Mouse (Mus musculus): ENCODE data around the gene Rnf182. TPM values are rescaled to one million over a fixed set of nuclear protein-coding genes. Genes with fewer than 3 reads are reported as not detected.

The Rnf182 gene
- not detected in 2 replicates for total RNA-seq (2017)

DNA sequence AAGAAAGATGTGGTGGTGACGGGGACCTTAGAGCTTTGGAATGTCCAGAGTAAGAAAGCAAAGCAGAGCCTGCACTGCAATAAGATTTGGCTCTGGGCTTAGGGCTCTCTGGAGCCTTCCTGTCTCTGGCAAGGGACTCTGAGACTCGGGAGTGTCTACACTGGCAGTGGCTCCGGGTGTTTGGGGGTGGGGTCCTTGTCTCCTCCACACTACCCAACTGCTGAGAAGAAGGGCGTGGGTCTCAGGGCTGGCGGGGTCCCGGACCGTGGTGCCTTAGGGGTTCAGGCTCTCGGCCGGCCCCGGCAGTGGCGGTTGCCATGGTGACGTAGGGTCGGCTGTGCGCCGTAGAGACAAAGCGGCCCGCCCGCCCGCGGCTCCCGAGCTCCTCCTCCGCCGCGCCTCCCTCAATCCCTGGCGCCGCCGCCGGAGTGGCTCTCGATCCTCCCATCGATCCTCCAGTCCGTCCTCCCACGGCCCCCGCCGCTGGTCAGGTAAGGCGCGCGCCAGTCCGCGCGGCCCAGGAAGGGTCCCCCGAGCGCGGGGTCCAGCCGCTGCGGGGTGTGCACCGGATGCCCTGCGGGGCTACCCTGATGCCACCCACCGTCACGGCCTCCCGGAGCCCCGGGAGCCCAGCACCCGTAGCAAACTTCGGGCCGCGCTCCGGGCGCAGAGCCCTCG, at the start of gene Rnf182:
TSS of gene Rnf182 (plus strand) at position 134 of the 678 bp plus-strand sequence.
- no peak for ATAC-seq (ENCODE audit: extremely low read depth, insufficient number of reproducible peaks, low FRiP score, poor library complexity, severe bottlenecking)

DNA sequence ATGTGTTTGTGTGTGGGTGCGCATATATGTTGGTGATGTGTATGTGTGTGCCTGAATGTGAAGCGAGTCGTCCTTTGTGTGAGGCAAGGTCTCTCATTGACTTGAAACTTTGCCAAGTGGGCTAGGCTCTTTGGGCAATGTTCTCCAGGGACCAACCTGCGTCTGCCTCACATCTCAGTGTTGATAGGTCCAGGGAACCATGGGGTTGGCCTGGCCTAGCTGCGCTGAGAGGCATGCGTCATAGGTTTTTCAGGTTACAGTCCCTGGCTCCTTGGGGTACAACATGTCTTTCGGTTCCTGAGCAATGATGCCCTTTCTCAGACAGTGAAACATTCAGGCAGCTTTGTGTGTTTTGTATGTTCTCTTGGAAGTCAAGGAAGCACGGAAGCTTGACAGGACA, 49.3 kb upstream of the Rnf182 start:
- ATAC-seq (ENCODE audit: extremely low read depth, insufficient number of reproducible peaks, low FRiP score, poor library complexity, severe bottlenecking): no peak

DNA sequence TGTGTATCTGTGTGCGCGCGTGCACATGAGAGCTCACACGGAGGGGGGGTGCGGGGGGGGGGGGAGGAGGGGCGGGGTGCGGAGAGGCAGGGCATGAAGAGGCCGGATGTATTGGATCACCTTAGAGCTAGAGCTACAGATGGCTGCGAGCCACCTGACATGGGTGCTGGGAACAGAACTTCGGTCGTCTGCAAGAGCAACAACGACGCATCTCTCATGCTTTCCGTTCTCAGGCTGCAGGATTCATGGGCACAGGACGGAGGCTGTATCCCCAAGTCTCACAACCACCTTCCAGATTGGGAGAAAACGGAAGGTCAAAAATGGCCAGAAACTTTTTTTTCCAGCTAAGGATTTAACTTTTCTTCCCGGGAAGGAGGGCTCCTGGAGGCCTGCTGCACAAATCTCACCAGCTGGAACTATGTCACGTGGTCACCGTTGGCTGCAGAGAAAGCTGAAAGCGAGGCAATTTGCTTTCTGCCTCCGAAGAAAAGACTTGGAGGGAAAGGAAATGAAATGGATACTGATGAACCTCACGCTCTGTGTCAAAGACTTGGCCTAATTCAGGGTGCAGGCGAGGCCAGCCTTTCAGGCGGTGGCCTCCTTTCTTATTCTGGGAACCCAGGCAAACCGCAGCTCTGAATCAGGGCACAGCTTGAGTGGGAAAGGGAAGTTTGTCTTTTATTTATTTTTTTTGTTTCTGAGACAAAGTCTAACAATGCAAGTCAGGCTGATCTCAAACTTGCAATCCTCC, 48.2 kb upstream of the Rnf182 start:
- ATAC-seq (ENCODE audit: extremely low read depth, insufficient number of reproducible peaks, low FRiP score, poor library complexity, severe bottlenecking): no peak

DNA sequence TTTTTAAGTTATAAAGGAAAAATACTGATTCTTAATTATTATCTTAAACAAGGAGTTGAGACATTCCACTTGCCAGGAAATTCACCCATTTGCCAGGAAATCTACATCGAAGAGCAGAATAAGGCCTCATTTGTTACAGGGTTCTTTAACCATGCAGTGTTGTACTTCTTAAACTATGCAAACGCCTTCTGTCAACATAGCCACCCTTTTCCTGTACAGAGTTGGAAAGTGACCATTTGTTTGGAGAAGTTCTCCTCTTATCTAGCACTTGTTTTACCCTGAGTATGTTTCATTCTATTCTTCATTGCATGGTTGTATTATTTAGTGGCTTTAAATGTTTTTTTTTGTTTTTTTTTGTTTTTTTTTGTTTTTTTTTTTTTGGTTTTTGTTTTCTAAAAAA, 41.5 kb upstream of the Rnf182 start:
- ATAC-seq (ENCODE audit: extremely low read depth, insufficient number of reproducible peaks, low FRiP score, poor library complexity, severe bottlenecking): no peak

DNA sequence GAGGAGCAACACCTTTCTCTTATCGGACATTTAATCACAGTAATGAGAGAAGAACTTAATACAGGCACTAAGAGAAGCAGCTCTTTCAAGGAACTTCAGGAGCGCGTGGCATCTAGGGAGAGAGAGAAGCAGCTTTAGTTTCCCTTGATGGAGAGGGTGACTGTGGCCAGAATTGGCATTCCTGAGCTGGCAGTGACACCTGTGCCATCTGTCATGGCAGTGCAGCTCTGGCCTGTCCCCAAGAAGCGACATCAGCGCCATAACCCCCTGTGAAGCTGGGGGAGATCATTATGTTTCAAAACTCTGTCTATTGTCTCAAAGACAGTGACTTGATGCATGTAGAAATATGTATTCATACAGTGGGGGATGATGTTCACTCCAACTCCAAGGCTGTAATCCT, 40.1 kb upstream of the Rnf182 start:
- ATAC-seq (ENCODE audit: extremely low read depth, insufficient number of reproducible peaks, low FRiP score, poor library complexity, severe bottlenecking): no peak

DNA sequence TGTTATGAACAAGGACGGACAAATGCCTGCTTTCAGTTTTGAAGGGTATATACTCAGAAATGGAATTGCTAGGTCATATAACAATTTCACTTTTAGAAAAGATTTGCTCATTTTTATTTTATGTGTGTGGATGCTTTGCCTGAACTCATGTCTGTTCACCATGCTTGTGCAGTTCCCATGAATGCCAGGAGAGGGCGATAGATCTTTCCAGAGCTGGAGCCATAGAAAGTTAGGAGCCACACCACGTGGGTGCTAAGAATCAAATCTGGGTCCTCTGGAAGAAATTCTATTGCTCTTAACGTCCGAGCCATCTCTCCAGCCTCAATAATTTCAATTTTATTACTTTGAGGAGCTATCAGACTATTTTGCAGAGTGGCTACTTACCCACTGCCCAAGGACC, 38.3 kb upstream of the Rnf182 start:
- ATAC-seq (ENCODE audit: extremely low read depth, insufficient number of reproducible peaks, low FRiP score, poor library complexity, severe bottlenecking): no peak

DNA sequence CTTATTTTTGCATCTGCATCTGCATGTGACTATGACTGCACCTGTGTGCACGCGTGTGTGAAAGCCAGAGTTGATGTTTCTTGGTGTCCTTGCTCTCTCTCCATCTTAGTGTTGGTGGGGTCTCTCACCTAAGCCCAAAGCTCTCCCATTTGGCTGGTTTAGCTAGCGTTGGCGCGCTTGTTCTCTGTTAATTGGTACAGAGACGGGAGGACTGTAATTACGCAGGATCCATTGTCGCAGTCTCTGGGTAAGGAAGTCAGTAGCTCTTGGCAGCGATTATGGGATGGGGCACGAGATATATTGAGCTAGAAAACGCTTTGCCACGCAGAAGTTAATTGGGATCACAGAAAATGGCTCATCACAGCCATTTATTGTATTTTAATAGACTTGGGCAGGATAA, 37.7 kb upstream of the Rnf182 start:
- ATAC-seq (ENCODE audit: extremely low read depth, insufficient number of reproducible peaks, low FRiP score, poor library complexity, severe bottlenecking): no peak

DNA sequence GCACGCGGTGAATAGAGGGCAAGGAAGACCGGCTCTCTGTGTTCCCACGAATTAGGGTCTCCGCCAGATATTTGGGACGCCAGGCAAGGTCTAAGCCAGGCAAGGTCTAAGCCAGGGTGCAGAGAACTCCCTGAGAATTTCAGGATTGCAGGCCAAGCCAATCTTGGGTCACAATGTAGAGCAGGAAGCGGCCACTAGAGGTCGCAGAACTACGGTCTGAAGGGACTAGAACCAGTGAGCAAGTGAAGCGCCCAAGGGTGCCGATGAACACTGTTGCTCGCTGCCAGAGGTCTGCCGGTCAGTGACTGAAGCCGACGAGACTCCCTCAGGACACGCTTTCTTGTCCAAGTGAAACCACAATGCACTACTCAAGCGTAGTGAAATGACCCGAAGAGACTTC, 35.8 kb upstream of the Rnf182 start:
- ATAC-seq (ENCODE audit: extremely low read depth, insufficient number of reproducible peaks, low FRiP score, poor library complexity, severe bottlenecking): peak; percentile 58; the same call in 1 of the 2 replicates

DNA sequence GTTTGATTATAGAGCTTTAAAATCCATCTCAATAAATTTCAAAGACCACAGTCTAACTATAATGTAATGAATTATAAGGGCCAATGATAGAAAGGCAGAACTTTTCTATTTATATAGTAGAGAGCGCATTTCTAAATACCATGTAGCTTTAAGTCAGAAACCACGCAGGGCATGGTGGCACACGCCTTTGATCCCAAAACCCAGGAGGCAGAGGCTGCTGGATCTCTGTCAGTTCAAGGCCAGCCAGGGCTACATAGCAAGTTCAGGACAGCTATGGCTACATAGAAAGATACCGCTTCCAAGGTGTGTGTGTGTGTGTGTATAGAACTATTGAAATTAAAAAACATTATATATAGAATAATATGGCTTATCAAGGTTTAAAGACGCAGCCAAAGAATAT, 34.8 kb upstream of the Rnf182 start:
- ATAC-seq (ENCODE audit: extremely low read depth, insufficient number of reproducible peaks, low FRiP score, poor library complexity, severe bottlenecking): no peak

DNA sequence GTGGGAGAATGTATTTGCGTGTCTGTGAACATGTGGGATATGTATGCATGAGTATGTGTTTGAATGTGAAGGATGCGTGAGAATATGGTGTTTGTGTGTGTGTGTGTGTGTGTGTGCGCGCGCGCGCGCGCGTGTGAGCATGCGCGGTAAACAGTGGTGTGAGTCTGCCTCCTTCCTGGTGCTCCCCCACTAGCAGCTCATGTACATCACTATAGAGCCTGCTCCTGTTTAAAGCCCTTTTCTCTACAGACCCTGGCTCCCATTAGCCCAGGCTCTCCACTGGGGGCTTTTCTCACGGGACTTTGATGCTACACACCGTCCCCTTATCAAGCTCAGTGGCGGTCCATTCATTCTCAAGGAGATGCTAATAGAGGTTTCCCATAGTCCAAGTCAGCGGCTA, 32.5 kb upstream of the Rnf182 start:
- ATAC-seq (ENCODE audit: extremely low read depth, insufficient number of reproducible peaks, low FRiP score, poor library complexity, severe bottlenecking): no peak

DNA sequence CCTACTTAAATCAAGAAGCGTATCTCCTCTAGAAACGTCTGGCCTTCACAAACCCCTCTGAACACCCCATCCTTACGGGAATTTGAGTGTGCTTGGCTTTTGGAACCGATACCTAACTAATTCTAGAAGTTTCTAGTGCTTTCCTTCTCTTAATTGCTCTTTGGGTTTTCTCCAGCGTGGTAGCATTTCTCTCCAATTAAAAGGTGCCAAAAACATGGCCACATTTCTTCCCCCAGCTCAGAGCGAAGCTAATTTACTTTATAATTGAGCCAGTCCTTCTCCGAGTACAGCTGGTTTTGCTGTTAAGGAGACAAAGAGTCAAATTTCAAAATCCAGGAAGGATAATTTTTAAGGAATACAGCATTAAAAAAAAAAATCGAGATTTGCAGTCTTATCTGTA, 32.0 kb upstream of the Rnf182 start:
- ATAC-seq (ENCODE audit: extremely low read depth, insufficient number of reproducible peaks, low FRiP score, poor library complexity, severe bottlenecking): no peak

DNA sequence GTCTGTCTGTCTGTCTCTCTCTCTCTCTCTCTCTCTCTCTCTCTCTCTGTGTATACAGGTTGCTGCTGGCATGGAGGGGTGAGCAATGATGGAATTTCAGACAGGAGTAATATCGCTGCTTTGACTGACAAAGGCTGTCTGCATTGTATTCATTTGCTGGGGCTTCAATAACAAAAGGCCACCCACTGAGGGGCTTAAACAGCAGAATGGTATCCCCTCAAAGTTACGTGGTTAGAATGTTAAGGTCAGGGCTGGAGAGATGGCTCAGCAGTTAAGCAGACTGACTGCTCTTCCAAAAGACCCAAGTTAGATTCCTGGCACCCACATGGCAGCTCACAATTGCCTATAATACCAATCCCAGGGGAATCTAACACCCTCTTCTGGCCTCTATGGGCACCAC, 30.2 kb upstream of the Rnf182 start:
- ATAC-seq (ENCODE audit: extremely low read depth, insufficient number of reproducible peaks, low FRiP score, poor library complexity, severe bottlenecking): no peak

DNA sequence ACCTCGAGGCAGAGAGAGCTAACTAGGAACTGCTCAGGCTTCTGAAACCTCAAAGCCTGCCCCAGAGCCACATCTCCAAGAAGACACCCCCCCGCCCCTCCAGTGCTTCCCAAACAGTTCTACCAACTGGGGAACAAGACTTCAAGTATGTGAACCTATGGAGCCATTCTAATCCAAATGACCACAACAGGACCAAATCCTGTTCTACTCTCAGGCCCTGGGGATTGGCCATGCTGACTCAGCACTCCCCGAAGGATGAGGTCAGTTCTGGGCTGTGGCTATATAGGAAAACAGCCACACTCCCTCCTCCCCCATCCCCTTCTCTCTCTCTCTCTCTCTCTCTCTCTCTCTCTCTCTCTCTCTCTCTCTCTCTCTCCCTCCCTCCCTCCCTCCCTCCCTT, 28.5 kb upstream of the Rnf182 start:
- ATAC-seq (ENCODE audit: extremely low read depth, insufficient number of reproducible peaks, low FRiP score, poor library complexity, severe bottlenecking): no peak

DNA sequence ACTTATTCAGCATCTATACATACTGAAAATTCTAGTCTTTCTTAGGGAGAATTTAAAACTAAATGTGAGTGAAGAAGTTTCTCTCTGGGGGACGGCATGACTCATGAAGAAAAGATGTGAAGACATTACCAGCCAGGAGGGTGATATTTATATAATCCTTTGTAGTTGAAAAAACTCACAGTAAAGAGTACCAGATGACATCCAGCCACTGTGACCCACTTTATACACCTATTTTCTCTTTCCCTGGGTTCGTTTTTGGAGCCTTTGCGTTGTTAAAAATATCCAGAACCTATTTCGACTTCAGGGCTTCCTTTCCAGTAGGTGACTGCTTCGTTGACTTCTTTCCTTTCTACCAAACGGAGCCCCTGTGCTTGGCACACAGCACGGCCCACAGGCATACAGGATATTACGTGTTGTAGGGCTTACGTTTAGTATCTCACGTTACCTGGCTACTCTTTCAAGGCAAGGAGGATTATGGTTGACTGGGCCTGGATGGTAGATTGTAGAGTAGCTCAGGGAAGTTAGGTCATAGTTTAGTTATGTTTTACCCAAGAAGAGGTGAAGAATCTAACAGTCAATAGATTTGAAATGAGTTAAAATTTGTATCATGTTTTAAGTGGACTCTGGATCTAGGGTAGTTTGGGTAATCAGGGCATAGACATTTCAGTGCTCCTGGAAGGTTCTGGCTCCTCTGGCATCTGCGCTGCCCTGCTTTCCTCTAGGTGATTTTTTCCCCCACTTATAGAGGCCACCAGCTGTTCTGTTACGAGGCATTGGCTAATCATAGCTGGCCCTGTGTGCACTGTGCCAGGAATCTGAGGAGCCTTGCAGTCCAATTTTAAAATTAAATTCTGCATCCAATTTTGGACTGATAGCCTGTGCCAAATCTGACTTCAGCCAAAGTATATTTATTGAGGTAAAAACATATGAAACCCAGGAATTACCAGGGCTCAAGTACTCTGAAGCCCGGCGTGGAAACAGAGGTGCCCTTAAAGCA, 27.4 kb upstream of the Rnf182 start:
- no peak for ATAC-seq (ENCODE audit: extremely low read depth, insufficient number of reproducible peaks, low FRiP score, poor library complexity, severe bottlenecking)

DNA sequence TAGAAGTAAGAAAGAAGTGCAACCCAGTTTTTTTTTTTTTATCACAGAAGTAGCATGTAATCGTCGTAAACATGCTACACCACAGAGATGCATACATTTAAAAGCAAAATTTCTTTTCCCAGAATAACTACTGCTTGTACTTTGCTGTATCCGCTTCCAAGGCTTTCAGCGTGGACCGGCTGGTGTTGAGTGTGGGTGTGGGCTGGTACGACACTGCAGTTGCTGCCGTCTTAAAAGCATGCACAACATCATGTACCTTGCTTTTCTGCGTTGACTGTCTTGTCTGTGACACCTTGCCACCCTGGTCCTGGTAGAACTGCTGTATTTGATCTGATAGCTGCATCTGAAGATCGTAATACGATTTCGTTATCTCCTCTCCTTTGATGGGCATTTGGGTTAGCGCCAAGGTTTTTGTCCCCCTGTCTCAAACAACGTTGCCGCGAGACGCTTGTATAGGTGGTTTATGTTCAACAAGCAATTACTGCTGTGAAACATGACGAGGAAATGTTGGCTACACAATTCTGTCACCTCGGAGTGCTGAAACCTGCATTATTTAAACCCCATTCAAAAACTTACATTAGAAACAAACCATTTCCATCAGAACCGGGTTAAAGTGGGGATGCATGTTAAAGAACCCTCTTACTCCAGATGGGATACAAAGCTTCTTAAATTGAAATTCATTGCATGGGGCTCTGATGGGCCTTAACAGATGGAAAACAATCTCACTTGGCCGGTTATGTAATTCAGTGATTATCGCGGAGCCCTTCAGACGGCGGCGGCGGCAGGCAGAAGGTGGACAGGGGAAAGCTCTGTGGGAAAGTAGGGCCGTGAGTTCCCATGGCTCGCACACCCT, 23.5 kb upstream of the Rnf182 start:
- ATAC-seq (ENCODE audit: extremely low read depth, insufficient number of reproducible peaks, low FRiP score, poor library complexity, severe bottlenecking): no peak

DNA sequence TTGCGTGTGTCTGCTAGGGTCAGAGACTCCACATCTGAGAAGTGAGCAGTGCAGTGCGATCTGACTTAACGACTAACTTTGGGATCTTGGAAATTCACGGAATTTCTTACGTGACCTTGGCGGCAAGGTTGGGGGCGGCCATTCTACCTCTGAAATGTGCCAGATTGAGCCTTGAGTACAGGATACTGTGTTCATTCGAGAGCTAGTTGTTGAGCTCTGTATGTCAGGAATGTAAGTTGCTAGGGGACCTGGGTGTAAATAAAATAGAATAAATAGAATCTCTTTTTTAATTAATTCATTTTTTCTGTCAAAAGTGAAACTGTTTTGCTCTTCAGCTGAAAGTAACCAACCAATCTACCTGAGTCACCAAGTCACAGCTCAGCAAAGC, 22.8 kb upstream of the Rnf182 start:
- ATAC-seq (ENCODE audit: extremely low read depth, insufficient number of reproducible peaks, low FRiP score, poor library complexity, severe bottlenecking): no peak

DNA sequence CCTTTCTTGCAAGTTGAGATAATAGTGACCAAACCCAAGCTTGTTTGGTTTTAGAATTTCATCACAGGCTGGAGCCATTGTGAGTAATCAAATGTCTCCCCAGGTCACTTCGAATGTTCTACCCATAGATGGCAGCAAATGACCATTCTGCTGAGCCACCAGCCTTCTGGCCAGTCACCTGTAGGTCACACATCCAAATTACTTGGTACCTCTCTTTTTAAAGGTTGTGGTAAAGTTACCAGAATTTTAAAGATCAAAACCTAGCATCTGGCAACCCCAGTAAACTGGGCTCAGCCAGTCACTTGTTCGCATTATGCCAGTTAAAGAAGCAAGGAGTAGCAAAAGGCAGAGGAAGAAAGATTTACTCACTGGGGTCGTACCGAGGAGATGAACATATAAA, 19.6 kb upstream of the Rnf182 start:
- ATAC-seq (ENCODE audit: extremely low read depth, insufficient number of reproducible peaks, low FRiP score, poor library complexity, severe bottlenecking): 0 out of 2 replicates have a peak, but pooled peaks have one; percentile 41

DNA sequence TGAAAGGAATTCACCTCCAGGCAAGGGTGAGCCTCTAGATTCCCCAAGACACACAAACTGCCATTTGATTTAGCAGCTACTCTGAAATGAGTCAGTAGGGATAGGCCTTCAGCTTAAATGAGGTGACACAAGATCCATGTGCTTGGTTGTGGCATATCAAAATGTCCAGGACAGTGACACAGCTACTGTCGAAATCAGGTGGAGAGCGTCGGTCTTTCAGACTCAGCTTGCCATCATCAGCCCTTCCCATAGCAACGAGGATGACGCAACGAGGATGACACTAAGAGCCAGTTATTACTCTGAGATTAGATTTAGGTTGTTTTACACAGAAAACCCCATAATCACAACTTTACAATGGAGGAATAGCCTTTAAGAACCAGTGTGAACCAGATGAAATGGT, 14.5 kb upstream of the Rnf182 start:
- ATAC-seq (ENCODE audit: extremely low read depth, insufficient number of reproducible peaks, low FRiP score, poor library complexity, severe bottlenecking): no peak

DNA sequence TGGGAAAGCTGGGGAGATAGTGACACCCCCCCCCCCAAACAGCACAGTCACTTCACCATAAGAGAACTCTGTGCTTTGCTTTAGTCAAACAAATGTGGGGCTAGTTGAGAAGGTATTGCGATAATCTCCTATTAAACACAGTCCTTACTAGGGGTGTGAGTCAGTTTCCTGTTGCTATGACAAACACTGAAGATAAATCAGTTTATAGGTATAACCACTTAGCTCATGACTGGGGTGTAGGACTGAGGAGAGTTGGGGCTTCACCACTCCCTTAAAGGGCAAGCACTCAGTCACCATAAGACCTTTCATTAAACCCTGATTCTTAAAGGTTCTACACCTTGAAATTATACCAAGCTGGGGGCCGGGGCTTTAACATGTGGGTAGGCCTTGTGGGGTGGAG, 13.1 kb upstream of the Rnf182 start:
- ATAC-seq (ENCODE audit: extremely low read depth, insufficient number of reproducible peaks, low FRiP score, poor library complexity, severe bottlenecking): no peak
